Mouse (Mus musculus): ENCODE data around the gene Akt1s1.

The Akt1s1 gene

GRCm38 (mm10) chr7:44853596-44854355 lies 5.0 kb downstream of the Akt1s1 start:
- no peak for DNase-seq (ENCODE audit: low read depth, low spot score)

- DNase-seq (ENCODE audit: low read depth, low spot score), result peak; percentile 79
Measured at GRCm38 (mm10) chr7:44854356-44855031, 5.7 kb downstream of the Akt1s1 start.

DNA sequence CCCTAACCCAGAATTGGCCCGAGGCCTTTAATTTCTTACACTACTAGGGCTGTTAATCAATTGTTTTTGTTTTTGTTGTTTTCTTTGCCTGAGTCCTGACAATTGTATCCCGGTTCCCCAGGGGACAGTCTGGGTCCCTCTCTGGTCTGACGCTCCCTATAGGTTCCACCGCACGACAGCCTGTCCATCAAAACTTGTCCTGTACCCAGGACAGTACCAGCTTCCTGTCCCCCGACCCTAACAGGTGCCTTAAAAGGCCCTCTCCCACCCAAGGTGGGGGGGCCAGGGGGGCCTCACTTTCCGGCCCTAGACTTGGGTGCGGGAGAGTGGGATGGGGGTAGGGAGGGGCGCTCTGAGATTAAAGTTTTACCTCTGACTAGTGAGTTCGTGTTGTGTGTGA lies 6.2 kb downstream of the Akt1s1 start:
- no peak for DNase-seq (ENCODE audit: low read depth, low spot score)

DNA sequence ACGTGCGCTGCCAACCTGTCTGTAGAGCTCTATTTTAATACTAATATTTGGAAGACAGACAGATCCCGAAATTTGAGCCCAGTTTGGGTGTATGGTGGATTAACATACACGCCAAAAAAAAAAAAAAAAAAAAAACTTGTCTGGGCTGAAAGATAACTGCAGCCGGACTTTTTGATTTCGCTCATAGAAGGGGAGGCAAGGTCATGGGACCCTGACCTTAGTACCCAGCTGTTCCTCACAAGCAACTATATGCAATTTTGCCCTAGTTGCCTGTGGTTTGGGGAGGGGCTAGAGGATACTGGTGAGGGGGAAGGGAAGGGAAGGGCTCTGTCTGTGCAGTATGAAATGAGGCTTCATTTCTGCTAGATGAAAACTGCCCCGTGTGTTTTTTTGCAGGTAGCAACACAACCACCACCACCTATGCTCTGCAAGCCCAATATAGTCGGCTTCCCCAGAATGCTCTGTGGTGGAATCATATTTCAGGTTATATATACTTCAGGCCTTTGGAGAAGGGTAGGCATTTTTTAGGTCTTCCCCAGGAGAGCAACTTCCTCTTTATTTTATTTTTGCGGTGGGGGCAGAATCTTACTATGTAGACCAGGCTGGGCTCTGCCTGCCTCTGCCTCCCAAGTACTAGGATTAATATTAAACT lies 7.6 kb downstream of the Akt1s1 start:
- peak; percentile 24 for DNase-seq (ENCODE audit: low read depth, low spot score)

- peak; percentile 82 for DNase-seq (ENCODE audit: low read depth, low spot score)
Measured at GRCm38 (mm10) chr7:44857042-44857552, 8.3 kb downstream of the Akt1s1 start, which contains the start of gene Pnkp. Gene Pnkp (plus strand): TSS chr7:44857139.

GRCm38 (mm10) chr7:44857905-44858304 lies 9.1 kb downstream of the Akt1s1 start:
- DNase-seq (ENCODE audit: low read depth, low spot score), result peak; percentile 77

GRCm38 (mm10) chr7:44859896-44860295 lies 11.1 kb downstream of the Akt1s1 start:
- DNase-seq (ENCODE audit: low read depth, low spot score), result no peak

- DNase-seq (ENCODE audit: low read depth, low spot score), result peak; percentile 41
Measured at GRCm38 (mm10) chr7:44860576-44861428, 12.0 kb downstream of the Akt1s1 start.

- DNase-seq (ENCODE audit: low read depth, low spot score), result no peak
Measured at GRCm38 (mm10) chr7:44861429-44861816, 12.6 kb downstream of the Akt1s1 start.

- DNase-seq (ENCODE audit: low read depth, low spot score), result no peak
Measured at GRCm38 (mm10) chr7:44862434-44862833, 13.6 kb downstream of the Akt1s1 start.

DNA sequence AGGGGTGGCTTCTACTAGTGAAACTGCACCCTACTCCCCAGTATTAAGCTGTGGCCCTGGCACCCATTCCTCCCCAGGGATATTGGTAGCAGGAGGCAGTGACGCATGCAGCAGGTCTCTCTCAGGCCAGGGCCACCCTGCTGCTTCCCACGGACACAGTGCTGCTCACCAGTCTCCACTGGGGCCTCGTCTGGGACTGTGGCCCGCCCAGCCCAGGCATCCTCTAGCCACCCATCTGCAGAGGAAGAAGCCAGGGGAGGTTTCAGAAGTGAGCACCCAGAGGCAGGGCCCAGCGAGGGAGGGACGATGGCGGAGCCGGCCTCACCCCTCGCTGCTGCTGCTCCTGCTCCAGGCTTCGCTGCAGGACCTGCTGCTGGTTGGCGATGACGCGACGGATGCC lies 14.4 kb downstream of the Akt1s1 start:
- DNase-seq (ENCODE audit: low read depth, low spot score), result no peak

GRCm38 (mm10) chr7:44863982-44864494 lies 15.2 kb downstream of the Akt1s1 start:
- DNase-seq (ENCODE audit: low read depth, low spot score), result no peak

- DNase-seq (ENCODE audit: low read depth, low spot score), result no peak
Measured at GRCm38 (mm10) chr7:44864595-44865542, 16.1 kb downstream of the Akt1s1 start.

DNA sequence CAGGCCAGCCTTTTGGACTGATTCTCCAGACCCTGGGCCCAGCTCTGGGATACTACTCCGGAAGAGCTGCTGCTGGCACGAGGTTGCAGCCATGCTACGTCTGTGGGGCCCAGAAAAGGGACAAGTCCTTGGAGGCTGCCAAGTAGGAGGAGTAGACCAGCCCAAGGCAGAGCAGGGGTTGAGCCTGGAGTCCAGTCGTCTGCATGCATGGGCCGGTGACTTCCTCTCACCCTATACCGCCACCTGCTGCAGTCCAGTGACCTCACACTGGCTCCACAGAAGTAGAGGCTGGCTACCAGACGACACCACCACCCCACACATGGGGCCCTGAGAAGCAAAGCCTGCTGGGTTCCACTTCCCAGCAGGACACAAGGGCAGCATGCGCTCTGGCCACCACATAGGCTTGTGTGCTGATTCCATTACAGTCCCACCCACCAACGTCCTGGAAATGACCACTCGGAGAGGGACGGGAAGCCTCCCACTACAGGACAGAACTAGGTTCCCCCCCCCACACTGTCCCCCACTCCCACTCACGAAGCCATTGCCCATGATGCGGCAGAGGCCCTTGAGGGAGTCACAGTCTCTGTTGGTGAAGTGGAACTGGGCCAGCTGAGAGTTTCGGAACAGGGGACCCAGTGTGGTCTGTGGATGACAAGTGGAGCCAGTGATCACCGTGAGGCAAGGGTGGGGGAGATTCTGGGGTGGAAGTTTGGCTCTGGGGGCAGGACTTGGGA lies 17.7 kb downstream of the Akt1s1 start:
- no peak for DNase-seq (ENCODE audit: low read depth, low spot score)

DNA sequence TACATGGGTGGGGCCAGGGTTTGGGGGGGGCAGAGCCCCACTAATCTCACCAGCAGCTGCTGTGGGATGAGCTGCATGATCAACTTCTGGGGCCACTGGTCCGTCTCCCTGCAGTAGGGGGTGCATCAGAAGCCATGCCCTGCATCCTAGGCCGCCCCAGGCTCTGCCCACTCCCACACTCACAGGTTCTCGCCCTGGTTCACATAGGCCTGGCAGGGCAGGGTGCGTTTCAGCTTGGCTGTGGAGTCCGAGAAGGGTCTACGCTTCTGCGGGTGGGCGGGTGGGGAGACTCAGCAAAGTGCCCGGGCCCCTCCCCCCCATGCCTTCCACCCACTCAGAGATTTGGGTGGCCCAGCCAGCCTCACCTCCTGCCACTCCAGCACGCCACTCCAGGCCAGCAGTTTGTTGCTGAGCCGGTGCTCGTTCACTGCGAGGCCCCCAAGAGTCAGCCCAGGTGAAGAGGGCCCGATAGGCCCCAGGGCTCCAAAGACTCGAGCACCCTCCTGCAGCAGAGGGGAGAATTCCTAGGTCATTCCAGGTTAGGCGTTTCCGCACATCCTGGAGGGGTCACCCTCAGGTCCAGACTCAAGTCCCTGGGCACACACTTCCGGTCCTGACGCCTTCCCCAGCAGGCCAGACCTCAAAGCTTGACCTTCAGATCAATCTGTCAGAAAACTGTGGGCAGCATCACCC lies 18.4 kb downstream of the Akt1s1 start:
- DNase-seq (ENCODE audit: low read depth, low spot score), result no peak

DNA sequence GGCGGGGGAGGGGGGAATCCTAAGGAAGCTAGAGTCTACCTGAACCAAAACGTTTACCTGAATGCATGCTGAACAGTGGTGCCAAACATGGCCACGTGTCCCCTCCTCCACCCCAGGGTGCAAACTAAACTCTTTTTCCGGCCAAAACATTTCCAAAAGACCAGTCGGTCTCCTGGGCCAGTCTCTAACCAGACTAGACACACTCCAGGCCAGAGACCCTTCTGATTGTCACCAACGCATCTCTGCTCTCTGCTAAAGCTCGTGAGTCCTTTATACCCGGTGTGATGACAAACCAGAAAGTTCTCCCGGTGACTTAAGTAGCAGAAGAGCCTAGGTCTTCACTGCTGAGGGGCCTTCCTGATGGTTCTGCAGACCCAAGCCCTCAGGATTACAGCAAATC lies 19.0 kb downstream of the Akt1s1 start:
- no peak for DNase-seq (ENCODE audit: low read depth, low spot score)

DNA sequence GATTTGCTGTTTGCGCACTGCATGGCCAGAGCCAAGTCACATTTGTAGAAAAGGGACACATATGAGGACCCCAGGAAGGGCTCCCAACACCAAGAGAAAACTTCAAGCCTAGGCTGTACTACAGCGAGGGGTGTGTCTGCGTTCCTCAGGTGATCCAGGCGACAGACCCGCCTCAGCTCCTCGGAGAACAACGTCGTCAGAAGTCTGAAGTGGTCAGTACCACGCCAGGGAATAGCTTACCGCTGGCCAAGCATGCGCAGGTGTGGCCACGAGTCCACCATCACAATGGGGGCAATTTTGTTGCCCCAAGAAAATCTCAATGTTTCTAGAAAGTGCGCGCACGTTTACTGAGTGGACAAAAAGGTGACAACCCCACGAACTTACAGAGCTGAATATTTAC lies 19.7 kb downstream of the Akt1s1 start:
- no peak for DNase-seq (ENCODE audit: low read depth, low spot score)

- DNase-seq (ENCODE audit: low read depth, low spot score), result no peak
Measured at GRCm38 (mm10) chr7:44868919-44869696, 20.3 kb downstream of the Akt1s1 start.

All from c-Kit-negative CD71-positive TER-119-positive erythroid progenitor cells, embryonic 14.5 days (primary cell).